Mouse (Mus musculus) liver, embryonic 14.5 days (tissue): ENCODE data around the gene Mrpl45.
"Not testable (repeated sequence)": the region's sequence is repeated elsewhere in the genome, so short reads cannot be mapped to it uniquely, and the experiment has no call there.

Experiments used
- CTCF ChIP-seq: IDR thresholded peaks from 2 replicates; pipeline ENCODE4 v1.5.1; 2016; ENCODE audit warnings: antibody characterized with exemption, low read depth, control low read depth
- EP300 ChIP-seq: IDR thresholded peaks from 2 replicates; pipeline ENCODE4 v1.6.1; 2016; ENCODE audit warnings: antibody characterized with exemption, low read depth

- TF ChIP-seq CTCF, EP300: not testable (repeated sequence)
These were observed 2.6 kb upstream of the Mrpl45 start for GRCm38 (mm10) chr11:97312871-97313270.
